Mouse (Mus musculus) adrenal gland, adult (tissue): ENCODE measurements around the gene Pros1.

ENCODE experiments used
- DNase-seq, 2 experiments: peaks; one replicate each; pipeline ENCODE4 v3.0.0; 2022 to 2023; ENCODE audit warnings: low spot score in 1 of 2; ENCODE audit not compliant: inconsistent age in 2 of 2

Gene Pros1

GRCm38 (mm10) chr16:62854191-62855068, at the start of gene Pros1:
Gene Pros1 (plus strand): TSS chr16:62854307.
- DNase-seq: peak; percentile 79 to 90

GRCm38 (mm10) chr16:62804621-62805020, 49.5 kb upstream of the Pros1 start:
- no peak for DNase-seq

GRCm38 (mm10) chr16:62807249-62807979, 46.7 kb upstream of the Pros1 start:
- DNase-seq: no peak

GRCm38 (mm10) chr16:62810855-62811254, 43.3 kb upstream of the Pros1 start:
- no peak for DNase-seq

GRCm38 (mm10) chr16:62813790-62814189, 40.3 kb upstream of the Pros1 start:
- DNase-seq: no peak

DNA sequence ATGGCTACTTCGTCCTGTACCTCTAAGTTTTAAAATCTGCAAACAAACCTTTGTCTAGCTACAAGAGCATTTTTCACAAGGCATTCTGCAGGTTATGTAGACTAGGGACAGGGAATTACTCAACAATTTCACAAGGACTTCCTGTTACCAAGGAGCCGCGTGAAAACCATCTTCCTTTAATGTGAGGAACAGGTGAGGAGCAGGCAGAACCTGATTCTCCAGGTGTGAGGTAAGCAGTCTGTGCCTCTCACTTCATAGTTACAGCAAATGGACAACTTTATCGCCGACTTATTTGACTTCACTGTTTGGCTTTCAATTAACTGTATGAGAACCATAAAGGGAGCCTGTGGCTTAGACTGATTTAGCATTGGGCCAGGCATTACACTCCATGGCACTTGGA, 39.6 kb upstream of the Pros1 start, which contains the start of gene Stx19:
Gene Stx19 (plus strand): TSS at position 186 of the 400 bp plus-strand sequence.
- no peak for DNase-seq

DNA sequence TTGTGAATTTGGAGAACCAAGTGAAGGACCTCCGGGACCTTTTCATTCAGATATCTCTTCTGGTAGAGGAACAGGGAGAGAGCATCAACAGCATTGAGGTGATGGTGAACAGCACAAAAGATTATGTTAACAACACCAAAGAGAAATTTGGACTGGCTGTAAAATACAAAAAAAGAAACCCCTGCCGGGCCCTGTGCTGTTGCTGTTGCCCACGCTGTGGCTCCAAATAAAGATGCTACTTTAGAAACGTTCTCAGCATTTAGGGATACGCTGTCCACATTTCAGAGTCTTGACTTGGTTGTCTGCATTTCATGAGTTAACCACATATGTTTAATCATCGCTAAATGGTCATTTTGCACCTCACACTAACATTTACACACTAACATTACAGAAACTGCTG, 31.6 kb upstream of the Pros1 start:
- DNase-seq: no peak

DNA sequence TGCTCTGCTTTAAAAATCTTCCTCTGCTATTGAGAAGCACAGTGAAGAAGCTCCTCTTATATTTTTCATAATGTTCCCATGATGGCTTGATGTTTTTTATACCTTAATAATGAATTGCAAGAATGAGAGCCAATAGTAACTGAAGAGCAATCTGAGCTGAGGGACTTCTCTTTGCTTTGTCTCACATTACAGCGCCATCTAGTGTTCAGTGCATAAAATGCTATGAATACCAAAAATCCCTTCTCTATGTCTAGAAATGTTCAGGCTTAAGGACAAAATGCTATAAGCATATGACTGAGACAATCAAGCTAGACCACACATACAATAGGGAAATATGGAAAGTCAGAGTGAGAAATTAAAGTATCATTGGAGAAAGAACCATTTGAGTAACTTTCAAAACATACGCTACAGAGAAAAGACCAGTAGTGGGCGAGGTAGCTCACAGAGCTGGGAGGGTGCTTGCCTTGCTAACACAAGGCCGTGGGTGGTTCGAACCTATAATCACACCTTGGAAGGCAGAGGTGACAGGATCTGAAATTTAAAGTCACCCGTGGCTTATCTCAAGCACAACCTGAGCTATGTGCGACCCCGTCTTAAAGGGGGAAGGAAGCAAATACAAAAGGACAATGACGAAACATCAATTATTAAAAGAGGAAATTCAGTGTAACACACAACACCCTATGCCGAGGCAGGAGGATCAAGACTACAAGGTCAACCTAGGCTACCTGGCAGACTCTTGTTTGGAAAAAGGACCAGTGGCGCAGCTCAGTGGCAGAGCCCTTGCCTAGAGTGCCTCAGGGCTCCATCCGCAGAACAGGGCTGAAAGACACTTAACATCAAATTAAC, 27.7 kb upstream of the Pros1 start:
- peak in 1 of 2 experiments; percentile 64 for DNase-seq

- DNase-seq: no peak
Measured at GRCm38 (mm10) chr16:62832027-62832426, 22.1 kb upstream of the Pros1 start.

GRCm38 (mm10) chr16:62832481-62832880, 21.6 kb upstream of the Pros1 start:
- peak; percentile 32 to 74 for DNase-seq

GRCm38 (mm10) chr16:62834016-62834735, 19.9 kb upstream of the Pros1 start:
- DNase-seq: peak in 1 of 2 experiments; percentile 16

- no peak for DNase-seq
Measured at GRCm38 (mm10) chr16:62845341-62845740, 8.8 kb upstream of the Pros1 start.

GRCm38 (mm10) chr16:62846498-62847312, 7.4 kb upstream of the Pros1 start, which contains the start of gene Arl13b:
Gene Arl13b (minus strand): TSS chr16:62847040.
- DNase-seq: peak; percentile 96 to 98

DNA sequence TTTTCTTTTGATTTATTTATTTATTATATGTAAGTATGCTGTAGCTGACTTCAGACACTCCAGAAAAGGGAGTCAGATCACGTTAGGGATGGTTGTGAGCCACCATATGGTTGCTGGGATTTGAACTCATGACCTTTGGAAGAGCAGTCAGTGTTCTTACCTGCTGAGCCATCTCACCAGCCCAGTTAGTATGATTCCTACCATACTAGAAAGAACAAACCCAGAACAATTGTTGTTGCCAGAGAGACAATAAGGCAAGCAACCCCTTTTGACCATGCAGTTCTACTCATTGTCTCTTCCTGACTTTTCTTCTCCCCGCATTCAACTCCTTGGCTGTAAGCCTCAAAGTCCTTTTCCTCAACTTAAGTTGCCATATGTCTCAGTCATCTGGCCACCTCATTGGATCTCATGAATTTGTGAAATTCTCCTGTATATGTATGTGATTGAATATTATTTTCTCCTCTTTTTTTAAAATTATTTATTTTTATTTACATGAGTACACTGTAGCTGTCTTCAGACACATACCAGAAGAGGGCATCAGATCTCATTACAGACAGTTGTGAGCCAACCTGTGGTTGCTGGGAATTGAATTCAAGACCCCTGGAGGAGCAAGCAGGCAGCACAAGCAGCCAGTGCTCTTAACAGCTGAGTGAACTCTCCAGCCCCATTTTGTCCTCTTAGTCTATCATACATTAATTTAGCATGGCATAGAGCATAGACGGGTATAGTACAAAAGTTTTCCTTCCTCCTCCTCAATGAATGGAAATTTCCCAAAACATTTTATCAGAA, 1.4 kb upstream of the Pros1 start:
- no peak for DNase-seq

DNA sequence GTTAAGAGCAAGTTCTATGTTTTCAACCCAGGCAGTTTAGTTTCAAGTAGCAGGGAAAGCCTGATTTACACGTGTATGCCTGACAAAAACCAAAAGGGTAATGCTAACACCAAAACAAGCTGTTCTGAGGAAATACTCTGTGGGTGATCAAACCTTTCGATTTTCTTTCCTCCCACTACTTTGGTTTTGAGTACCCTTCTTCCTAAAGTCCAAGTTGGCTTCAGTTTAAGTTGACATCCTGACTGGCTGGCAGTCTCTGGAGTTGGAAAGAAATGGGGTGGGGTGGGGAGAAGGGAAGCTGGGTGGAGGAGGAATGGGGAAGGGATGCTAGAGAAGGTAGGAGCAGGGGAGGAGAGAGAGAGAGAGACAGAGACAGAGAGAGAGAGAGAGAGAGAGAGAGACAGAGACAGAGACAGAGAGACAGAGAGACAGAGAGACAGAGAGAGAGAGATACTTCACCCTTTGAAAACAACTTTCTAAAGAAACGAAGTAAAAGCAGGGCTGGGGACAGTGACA, 438 bp upstream of the Pros1 start:
- peak in 1 of 2 experiments; percentile 44 for DNase-seq

- peak; percentile 27 to 63 for DNase-seq
Measured at GRCm38 (mm10) chr16:62855385-62855784, 1.3 kb downstream of the Pros1 start.

DNA sequence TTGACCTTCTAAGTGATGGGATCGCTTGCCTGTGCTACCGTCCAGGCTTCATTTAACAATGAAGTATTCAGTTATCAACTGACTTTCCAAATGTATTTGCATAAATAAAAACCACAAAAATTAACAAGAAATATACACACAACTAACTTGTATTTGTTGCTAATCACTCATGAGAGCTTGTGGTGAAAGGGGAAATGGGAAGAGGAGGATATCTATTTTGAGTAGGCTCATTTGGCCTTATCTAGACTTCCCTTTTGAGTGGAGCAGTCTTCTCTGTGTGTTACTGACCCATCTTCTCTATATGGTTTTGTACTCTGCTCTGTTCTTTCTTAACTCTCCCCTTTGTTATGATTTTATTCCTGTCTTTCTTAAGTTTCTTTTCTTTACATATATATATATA, 2.2 kb downstream of the Pros1 start:
- DNase-seq: no peak

GRCm38 (mm10) chr16:62857498-62857897, 3.4 kb downstream of the Pros1 start:
- no peak for DNase-seq
